12 mouse cellular contexts compared by ENCODE assay signal in genomic region chr14:33362122-33362521, GRCm38 (mm10).
DNase-seq lines count a peak whose midpoint lies in the region; ATAC-seq and TF ChIP-seq lines count a peak whose summit lies in the region.
"Had no signal": no experiment of that assay in that cellular context is flagged by ENCODE, and none has a peak within 500 bp of the region (broad histone marks: within the 10 kb centered on the region; RNA-seq: fewer than 3 reads in every experiment).

No protein-coding gene starts in this region.

- H3K36me3 ChIP-seq in heart, embryonic 10.5 days, result no peaks in the 10 kb centered on the region
- H3K36me3 ChIP-seq in lung, embryonic 14.5 days (ENCODE audit: insufficient read depth), result no peaks in the 10 kb centered on the region
- no peaks in the 10 kb centered on the region for H3K36me3 ChIP-seq in embryonic facial prominence, embryonic 10.5 days (replicated peaks)
- H3K36me3 ChIP-seq in liver, embryonic 15.5 days (replicated peaks), result no peaks in the 10 kb centered on the region
- H3K36me3 ChIP-seq: limb, embryonic 13.5 days had no signal

- no peak for ATAC-seq in lung, embryonic 14.5 days (ENCODE audit: insufficient read depth)
- peak; percentile 54 for ATAC-seq in liver, embryonic 15.5 days (ENCODE audit: insufficient read depth)

- peak overlapping the region; percentile 77 for H3K27ac ChIP-seq in heart, embryonic 10.5 days
- no peak overlapping the region for H3K27ac ChIP-seq in lung, embryonic 14.5 days (ENCODE audit: low read depth)
- peak overlapping the region; percentile 36; the same call in 1 of the 2 replicates for H3K27ac ChIP-seq in embryonic facial prominence, embryonic 10.5 days (replicated peaks)
- H3K27ac ChIP-seq in liver, embryonic 15.5 days (replicated peaks), result no peak overlapping the region
- H3K27ac ChIP-seq: limb, embryonic 13.5 days had no signal

- no peaks in the 10 kb centered on the region for H3K9me3 ChIP-seq in heart, embryonic 10.5 days
- H3K9me3 ChIP-seq in lung, embryonic 14.5 days (ENCODE audit: low read depth, low read length), result no peaks in the 10 kb centered on the region
- H3K9me3 ChIP-seq in embryonic facial prominence, embryonic 10.5 days, result no peaks in the 10 kb centered on the region
- H3K9me3 ChIP-seq in liver, embryonic 15.5 days (replicated peaks), result no peaks in the 10 kb centered on the region
- H3K9me3 ChIP-seq: limb, embryonic 13.5 days had no signal

- no peak for TF ChIP-seq POLR2A in lung, adult 2 months (IDR thresholded peaks at IDR 0.05; ENCODE audit: borderline replicate concordance, extremely low read depth, low read depth, low read length)

- peak; percentile 62 for DNase-seq in heart, embryonic 10.5 days (ENCODE audit: low spot score)
- DNase-seq in heart, adult 8-10 months (ENCODE audit: low spot score), result no peak
- no peak for DNase-seq in lung, embryonic 14.5 days
- DNase-seq in lung, adult 2 months, result no peak
- no peak for DNase-seq in embryonic facial prominence, embryonic 10.5 days (ENCODE audit: low spot score)
- DNase-seq in adipocyte (ENCODE audit: low spot score), result no peak
- no peak for DNase-seq in frontal cortex, postnatal 10 days (ENCODE audit: low spot score in 2 of 2)
- DNase-seq: cerebellum, adult 11 months; kidney, postnatal 10 days; right cerebral cortex, postnatal 4 days had no signal

- WGBS in heart, embryonic 10.5 days, result 54% methylated on average over 14 of the region's 14 CpGs
- 31% methylated on average over 14 of the region's 14 CpGs for WGBS in lung, embryonic 14.5 days
- 43% methylated on average over 14 of the region's 14 CpGs for WGBS in lung, adult 2 months
- WGBS in embryonic facial prominence, embryonic 10.5 days, result 68% methylated on average over 14 of the region's 14 CpGs
- 43% methylated on average over 14 of the region's 14 CpGs for WGBS in liver, embryonic 15.5 days (ENCODE audit: insufficient replicate concordance)

- TF ChIP-seq CTCF in lung, embryonic 14.5 days (IDR thresholded peaks at IDR 0.05; ENCODE audit: low read depth), result no peak
- TF ChIP-seq CTCF in lung, adult 2 months (IDR thresholded peaks at IDR 0.05; ENCODE audit: insufficient read depth, low read length), result no peak

- H3K27me3 ChIP-seq in heart, embryonic 10.5 days (ENCODE audit: insufficient read depth, poor library complexity, severe bottlenecking), result peaks cover 63% of the 10 kb centered on the region
- no peaks in the 10 kb centered on the region for H3K27me3 ChIP-seq in lung, embryonic 14.5 days (ENCODE audit: insufficient read depth, low read length)
- peaks cover 3% of the 10 kb centered on the region; the same call in 1 of the 2 replicates for H3K27me3 ChIP-seq in embryonic facial prominence, embryonic 10.5 days (replicated peaks; ENCODE audit: low read depth, poor library complexity, severe bottlenecking)
- H3K27me3 ChIP-seq in liver, embryonic 15.5 days, result no peaks in the 10 kb centered on the region

- peak overlapping the region; percentile 45 for H3K4me2 ChIP-seq in lung, embryonic 14.5 days
- peak overlapping the region; percentile 54 for H3K4me2 ChIP-seq in liver, embryonic 15.5 days
- H3K4me2 ChIP-seq: limb, embryonic 13.5 days had no signal

- H3K4me1 ChIP-seq in heart, embryonic 10.5 days, result peaks cover 40% of the 10 kb centered on the region
- peaks cover 17% of the 10 kb centered on the region for H3K4me1 ChIP-seq in lung, embryonic 14.5 days (ENCODE audit: insufficient read depth)
- no peaks in the 10 kb centered on the region for H3K4me1 ChIP-seq in lung, adult 2 months (ENCODE audit: control insufficient read depth, insufficient read depth, low read length)
- peaks cover 44% of the 10 kb centered on the region for H3K4me1 ChIP-seq in embryonic facial prominence, embryonic 10.5 days
- H3K4me1 ChIP-seq in liver, embryonic 15.5 days (replicated peaks), result no peaks in the 10 kb centered on the region; the same call in 1 of the 2 replicates

- H3K9ac ChIP-seq in lung, embryonic 14.5 days, result peak overlapping the region; percentile 20; the same call in 1 of the 2 replicates
- H3K9ac ChIP-seq in liver, embryonic 15.5 days, result no peak overlapping the region
- H3K9ac ChIP-seq: limb, embryonic 13.5 days had no signal

- peak overlapping the region; percentile 41; the same call in 1 of the 2 replicates for H3K4me3 ChIP-seq in heart, embryonic 10.5 days
- no peak overlapping the region for H3K4me3 ChIP-seq in lung, embryonic 14.5 days (ENCODE audit: low read depth, low read length)
- H3K4me3 ChIP-seq in lung, adult 2 months (replicated peaks; ENCODE audit: extremely low read depth, low read depth, low read length), result no peak overlapping the region
- no peak overlapping the region for H3K4me3 ChIP-seq in embryonic facial prominence, embryonic 10.5 days
- H3K4me3 ChIP-seq in liver, embryonic 15.5 days (replicated peaks), result peak overlapping the region; percentile 23
- H3K4me3 ChIP-seq: limb, embryonic 13.5 days had no signal

Comparison
In these comparisons a context has a peak if more than half of its experiments do, and no peak if none do; other contexts are left out.
1. H3K27ac ChIP-seq: peak in heart, embryonic 10.5 days (single experiment) and embryonic facial prominence, embryonic 10.5 days (single experiment); none in lung, embryonic 14.5 days (single experiment) and liver, embryonic 15.5 days (single experiment).
2. H3K4me3 ChIP-seq: peak in heart, embryonic 10.5 days (single experiment) and liver, embryonic 15.5 days (single experiment); none in lung, embryonic 14.5 days (single experiment), lung, adult 2 months (single experiment) and embryonic facial prominence, embryonic 10.5 days (single experiment).